Mouse (Mus musculus) stomach, embryonic 16.5 days (tissue): ENCODE measurements around the gene Rbp3. TPM values are rescaled to one million over a fixed set of nuclear protein-coding genes. Genes with fewer than 3 reads are reported as not detected.

Experiments
- ATAC-seq: fragments of 200-750 bp; cut with Nextera tagmentation; 2 replicates; pipeline ENCODE4 v1.8.0; 2017; ENCODE audit warnings: moderate number of reproducible peaks, moderate TSS enrichment; ENCODE audit not compliant: insufficient read depth, low FRiP score
- H3K27ac ChIP-seq: fragments of 300-500 bp; sonication (generic); 2 replicates; pipeline ENCODE4 v1.5.1; 2014; ENCODE audit warnings: low read length
- H3K27me3 ChIP-seq: fragments of 300-500 bp; sonication (generic); 2 replicates; pipeline ENCODE4 v1.6.1; 2014; ENCODE audit warnings: low read length, control low read depth, mixed read lengths; ENCODE audit not compliant: control insufficient read depth, insufficient read depth
- H3K36me3 ChIP-seq: fragments of 300-500 bp; sonication (generic); 2 replicates; pipeline ENCODE4 v1.6.1; 2014; ENCODE audit warnings: low read length; ENCODE audit not compliant: control insufficient read depth, insufficient read depth
- H3K4me1 ChIP-seq: fragments of 300-500 bp; sonication (generic); 2 replicates; pipeline ENCODE4 v1.6.1; 2014; ENCODE audit warnings: low read length, control low read depth, mixed read lengths; ENCODE audit not compliant: control insufficient read depth, insufficient read depth
- H3K4me2 ChIP-seq: fragments of 300-500 bp; sonication (generic); 2 replicates; pipeline ENCODE4 v1.6.1; 2014; ENCODE audit warnings: low read depth, low read length, mixed read lengths
- H3K4me3 ChIP-seq: fragments of 300-500 bp; sonication (generic); replicated peaks from 2 replicates; pipeline ENCODE4 v1.5.1; 2014; ENCODE audit warnings: mild to moderate bottlenecking, low read length
- H3K9ac ChIP-seq: fragments of 300-500 bp; sonication (generic); 2 replicates; pipeline ENCODE4 v1.6.1; 2014; ENCODE audit warnings: low read length
- H3K9me3 ChIP-seq: fragments of 300-500 bp; sonication (generic); replicated peaks from 2 replicates; pipeline ENCODE4 v1.6.1; 2016; ENCODE audit warnings: low read length, control low read depth; ENCODE audit not compliant: control insufficient read depth
- WGBS: fragments of 180-500 bp; shearing (Covaris S2); extraction: QIAGEN DNeasy Blood & Tissue Kit; methylation state at CpG from one replicate; pipeline ENCODE4 v1.1.7; 2014; 5-methylcytosine and 5-hydroxymethylcytosine counted together
- polyA plus RNA-seq: library from polyadenylated mRNA; unstranded; fragments of >200 nt; fragmentation: Nextera tagmentation; extraction: Ambion mirVana; gene quantifications from 2 replicates; pipeline ENCODE4 v1.2.1, GENCODE M21; 2015

Rbp3 gene
- polyA plus RNA-seq, 1 experiment from 2014 or later, result not detected

DNA sequence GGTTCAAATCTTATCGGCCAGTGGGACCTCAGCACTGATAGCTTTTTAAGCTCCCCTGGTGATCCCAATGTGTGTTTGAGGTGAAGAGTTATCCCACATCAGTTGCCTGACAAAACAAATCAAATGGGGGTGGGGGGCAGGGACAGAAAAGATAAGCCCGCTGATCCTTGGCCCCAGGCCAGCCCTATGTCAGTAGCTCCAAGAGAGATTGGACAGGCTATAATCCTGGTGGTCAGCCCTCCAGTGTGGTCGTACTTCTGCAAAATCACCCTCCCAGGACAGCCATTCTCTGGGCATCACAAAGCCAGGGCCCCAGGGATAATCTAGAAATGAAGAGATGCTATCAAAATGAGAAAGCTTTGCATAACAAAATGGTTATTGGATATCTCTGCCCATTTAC lies 5.0 kb downstream of the Rbp3 start:
- H3K4me3 ChIP-seq, result no peak overlapping the region
- no peak overlapping the region for H3K27ac ChIP-seq
- WGBS, result 49% methylated on average over 3 of the region's 3 CpGs
- ATAC-seq, result no peak
- H3K9me3 ChIP-seq, result no peaks in the 10 kb centered on the region
- no peaks in the 10 kb centered on the region for H3K4me1 ChIP-seq
- H3K36me3 ChIP-seq, result no peaks in the 10 kb centered on the region
- no peak overlapping the region for H3K4me2 ChIP-seq
- no peak overlapping the region for H3K9ac ChIP-seq
- no peaks in the 10 kb centered on the region for H3K27me3 ChIP-seq

DNA sequence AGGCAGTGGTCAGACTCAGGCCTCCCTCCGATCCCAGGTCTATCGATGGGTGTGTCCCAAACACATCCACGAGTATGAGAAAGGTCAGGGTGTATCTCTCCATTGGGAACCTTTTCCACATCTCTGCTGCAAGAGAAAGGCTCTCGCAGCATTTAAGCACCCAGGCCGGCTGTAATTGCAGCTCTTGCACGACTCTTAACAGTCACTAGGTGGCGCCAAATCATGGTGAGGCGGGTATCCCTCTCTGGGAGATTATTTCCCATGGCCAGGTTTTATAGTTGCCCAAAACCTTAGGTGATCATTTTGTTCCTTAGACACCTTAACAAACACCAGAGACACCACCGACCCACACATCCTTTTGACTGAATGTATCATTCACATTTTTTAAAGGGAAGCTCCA lies 5.5 kb downstream of the Rbp3 start:
- H3K27me3 ChIP-seq, result no peaks in the 10 kb centered on the region
- no peaks in the 10 kb centered on the region for H3K4me1 ChIP-seq
- 12% methylated on average over 9 of the region's 9 CpGs for WGBS
- no peaks in the 10 kb centered on the region for H3K9me3 ChIP-seq
- H3K36me3 ChIP-seq, result no peaks in the 10 kb centered on the region
- H3K4me3 ChIP-seq, result no peak overlapping the region
- no peak overlapping the region for H3K9ac ChIP-seq
- no peak overlapping the region for H3K27ac ChIP-seq
- ATAC-seq, result 0 out of 2 replicates have a peak, but pooled peaks have one; percentile 13
- H3K4me2 ChIP-seq, result no peak overlapping the region

DNA sequence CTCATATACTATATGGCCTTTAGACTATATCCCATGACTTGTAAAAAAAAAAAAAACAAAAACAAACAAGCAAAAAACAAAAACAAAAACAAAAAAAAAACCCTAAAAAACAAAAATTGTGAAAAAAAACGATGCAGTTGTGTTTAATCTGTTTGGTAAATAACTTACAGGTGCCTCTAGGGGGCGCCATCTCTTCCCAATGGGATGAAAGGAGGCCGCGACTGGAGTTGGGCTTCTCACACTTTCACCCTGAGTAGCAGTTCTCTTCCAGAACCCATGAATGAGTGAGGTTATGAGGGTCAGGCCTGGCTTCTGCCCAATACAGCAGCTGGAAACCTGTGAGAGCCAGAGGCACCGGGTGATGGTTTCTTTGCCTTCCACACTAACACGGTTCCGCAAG lies 11.9 kb downstream of the Rbp3 start:
- Histone ChIP-seq H3K36me3 (no peaks in the 10 kb centered on the region), H3K27ac (no peak overlapping the region), H3K9ac (no peak overlapping the region), H3K9me3 (no peaks in the 10 kb centered on the region), H3K4me2 (no peak overlapping the region), H3K4me1 (no peaks in the 10 kb centered on the region), H3K27me3 (no peaks in the 10 kb centered on the region), H3K4me3 (no peak overlapping the region)
- 54% methylated on average over 7 of the region's 7 CpGs for WGBS
- ATAC-seq, result no peak

DNA sequence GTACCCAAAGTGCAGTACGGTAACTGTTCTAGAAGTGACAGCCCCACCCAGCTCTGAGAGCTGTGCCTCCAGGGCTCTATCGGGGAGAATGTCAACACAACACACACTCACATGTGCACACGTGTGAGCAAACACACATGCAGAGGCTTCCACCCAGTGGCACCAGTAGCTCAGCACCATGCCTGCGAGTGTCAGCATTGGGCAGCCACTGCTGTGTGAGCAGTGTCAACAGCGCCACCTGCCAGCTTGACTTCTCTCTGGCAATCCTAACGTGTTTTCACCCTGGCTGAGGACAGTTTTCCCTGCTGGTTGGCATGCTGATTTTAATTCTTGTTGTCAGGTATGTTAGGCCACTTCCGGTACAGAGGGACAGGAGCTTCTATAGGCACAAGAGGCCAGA lies 18.9 kb downstream of the Rbp3 start:
- H3K4me3 ChIP-seq, result no peak overlapping the region
- no peaks in the 10 kb centered on the region for H3K27me3 ChIP-seq
- H3K4me2 ChIP-seq, result no peak overlapping the region
- 36% methylated on average over 7 of the region's 7 CpGs for WGBS
- H3K36me3 ChIP-seq, result no peaks in the 10 kb centered on the region
- no peaks in the 10 kb centered on the region for H3K9me3 ChIP-seq
- peak; percentile 47; the same call in 1 of the 2 replicates for ATAC-seq
- no peaks in the 10 kb centered on the region for H3K4me1 ChIP-seq
- no peak overlapping the region for H3K9ac ChIP-seq
- no peak overlapping the region for H3K27ac ChIP-seq

DNA sequence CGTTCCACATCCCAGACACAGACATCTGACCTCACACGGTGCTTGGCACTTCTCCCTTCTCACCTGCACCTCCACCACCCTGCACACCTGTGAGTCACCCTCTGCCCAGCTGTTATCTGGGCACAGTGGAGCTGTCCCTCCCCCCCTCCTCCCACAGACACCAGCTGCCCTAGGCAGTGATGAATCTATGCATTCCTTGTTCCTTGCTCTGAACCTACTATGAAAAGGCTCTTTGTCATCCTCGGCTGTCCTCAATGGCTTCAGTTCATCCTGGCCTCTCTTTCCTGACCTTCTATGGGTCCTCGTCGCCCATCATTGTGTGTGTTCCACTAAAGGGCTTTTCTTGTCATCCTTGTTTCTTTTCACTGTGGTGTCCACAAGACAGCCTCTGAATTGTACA lies 20.9 kb downstream of the Rbp3 start:
- no peak for ATAC-seq
- H3K9ac ChIP-seq, result no peak overlapping the region
- no peaks in the 10 kb centered on the region for H3K9me3 ChIP-seq
- H3K36me3 ChIP-seq, result no peaks in the 10 kb centered on the region
- H3K27ac ChIP-seq, result no peak overlapping the region
- peaks cover 4% of the 10 kb centered on the region for H3K4me1 ChIP-seq
- H3K4me2 ChIP-seq, result no peak overlapping the region
- H3K27me3 ChIP-seq, result no peaks in the 10 kb centered on the region
- no peak overlapping the region for H3K4me3 ChIP-seq
- 77% methylated on average over 5 of the region's 5 CpGs for WGBS

DNA sequence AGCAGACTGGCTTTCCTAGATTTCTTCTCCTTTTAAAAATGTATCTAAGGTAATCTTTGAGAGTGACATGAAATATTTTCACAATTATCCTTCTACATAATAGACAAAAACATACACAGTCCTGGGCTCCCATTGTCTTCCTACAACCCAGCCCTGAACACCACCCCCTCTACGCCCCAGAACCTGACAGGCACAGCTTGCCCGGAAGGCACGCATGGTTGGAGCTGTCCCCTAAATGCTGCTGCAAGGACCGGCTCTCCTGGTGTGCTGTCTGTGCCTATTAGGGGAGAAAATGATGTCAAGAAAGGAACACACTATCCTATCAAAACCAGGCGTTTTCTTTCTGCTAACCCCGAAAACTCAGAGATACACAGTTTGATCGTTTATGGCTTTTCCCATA lies 23.9 kb downstream of the Rbp3 start:
- Histone ChIP-seq H3K27ac (no peak overlapping the region), H3K4me3 (no peak overlapping the region), H3K4me1 (peaks cover 4% of the 10 kb centered on the region), H3K36me3 (no peaks in the 10 kb centered on the region), H3K9me3 (no peaks in the 10 kb centered on the region), H3K27me3 (no peaks in the 10 kb centered on the region), H3K9ac (no peak overlapping the region), H3K4me2 (no peak overlapping the region)
- ATAC-seq, result no peak
- 41% methylated on average over 7 of the region's 7 CpGs for WGBS

DNA sequence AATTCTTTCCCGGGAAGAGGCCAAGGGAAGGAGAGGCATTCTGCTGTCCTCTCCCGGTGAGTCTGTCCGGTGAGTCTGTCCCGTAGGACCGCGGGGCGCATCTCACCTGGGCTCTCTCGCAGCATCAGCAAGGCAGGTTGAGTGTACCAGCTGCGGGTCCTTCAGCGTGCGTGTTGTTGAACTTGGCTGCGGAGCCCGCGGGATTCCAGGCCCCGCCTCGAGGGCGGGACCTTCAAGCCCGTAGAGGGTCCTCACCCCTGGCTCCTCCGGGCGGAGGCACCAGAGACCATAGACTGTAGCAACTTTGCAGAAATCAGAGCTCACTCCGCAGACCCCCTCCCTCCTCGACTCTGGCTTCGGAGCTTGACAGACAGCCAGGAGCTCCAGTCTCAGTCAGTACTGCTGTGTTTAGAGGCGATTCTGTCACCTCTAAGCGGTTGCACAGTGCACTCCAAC lies 24.8 kb downstream of the Rbp3 start, which contains the start of gene Zfp488:
Gene Zfp488, minus strand, starts transcription at position 161 of the 456 bp plus-strand sequence.
- Histone ChIP-seq H3K27me3 (no peaks in the 10 kb centered on the region), H3K9me3 (no peaks in the 10 kb centered on the region), H3K27ac (no peak within 1 kb of the TSS), H3K9ac (peak within 1 kb of the TSS; percentile 9; the same call in 1 of the 2 replicates), H3K4me1 (peaks cover 4% of the 10 kb centered on the region), H3K4me2 (peak within 1 kb of the TSS; percentile 62), H3K36me3 (no peaks in the 10 kb centered on the region), H3K4me3 (peak within 1 kb of the TSS; percentile 37)
- peak; percentile 37; the same call in 1 of the 2 replicates for ATAC-seq
- 2% methylated on average over 25 of the region's 25 CpGs for WGBS

DNA sequence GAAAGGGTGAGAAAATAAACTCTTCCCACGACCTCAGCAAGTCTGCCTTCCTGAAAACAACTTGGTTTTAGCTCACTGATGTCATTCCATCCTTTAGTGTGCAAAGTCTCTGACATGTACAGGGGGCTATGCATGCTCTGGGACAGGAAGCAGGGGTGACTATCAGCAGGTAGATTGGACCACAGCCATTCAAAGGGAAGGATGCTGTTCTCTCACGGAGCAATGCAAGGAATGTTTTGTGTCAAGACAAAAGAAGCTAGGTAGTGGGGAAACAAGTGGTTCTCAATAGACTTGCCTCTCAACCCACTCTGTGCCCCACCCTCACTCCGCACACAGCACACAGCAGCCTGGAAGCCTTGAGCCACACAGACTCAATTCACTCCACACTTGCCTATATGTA lies 35.4 kb downstream of the Rbp3 start:
- no peak overlapping the region for H3K9ac ChIP-seq
- ATAC-seq, result no peak
- H3K9me3 ChIP-seq, result no peaks in the 10 kb centered on the region
- no peak overlapping the region for H3K4me2 ChIP-seq
- WGBS, result 40% methylated on average over 3 of the region's 3 CpGs
- no peak overlapping the region for H3K27ac ChIP-seq
- no peaks in the 10 kb centered on the region for H3K27me3 ChIP-seq
- no peaks in the 10 kb centered on the region for H3K36me3 ChIP-seq
- H3K4me3 ChIP-seq, result no peak overlapping the region
- H3K4me1 ChIP-seq, result no peaks in the 10 kb centered on the region

DNA sequence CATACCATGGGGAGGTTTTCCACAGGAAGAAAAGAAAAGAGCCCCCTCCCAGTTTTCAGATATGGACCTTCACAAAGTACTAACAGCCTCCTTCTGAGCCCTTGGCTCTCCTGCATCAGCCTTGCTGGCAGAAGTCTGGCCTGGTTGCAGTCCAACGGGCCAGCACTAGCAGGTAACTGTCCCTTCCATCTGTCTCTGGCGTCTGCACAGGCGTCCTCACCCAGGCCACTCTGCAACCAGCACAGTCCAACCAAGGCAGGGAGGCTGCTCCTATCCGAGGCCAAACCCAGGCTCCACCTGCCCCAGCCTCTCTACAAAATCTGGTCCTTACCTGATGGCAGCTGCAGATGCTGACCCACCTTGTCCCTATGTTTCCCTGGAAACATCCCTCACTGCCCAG lies 38.2 kb downstream of the Rbp3 start:
- Histone ChIP-seq H3K9me3 (no peaks in the 10 kb centered on the region), H3K27ac (no peak overlapping the region), H3K36me3 (no peaks in the 10 kb centered on the region), H3K9ac (no peak overlapping the region), H3K4me3 (no peak overlapping the region), H3K4me2 (no peak overlapping the region), H3K4me1 (no peaks in the 10 kb centered on the region), H3K27me3 (no peaks in the 10 kb centered on the region)
- no peak for ATAC-seq
- WGBS, result 73% methylated on average over 4 of the region's 4 CpGs

DNA sequence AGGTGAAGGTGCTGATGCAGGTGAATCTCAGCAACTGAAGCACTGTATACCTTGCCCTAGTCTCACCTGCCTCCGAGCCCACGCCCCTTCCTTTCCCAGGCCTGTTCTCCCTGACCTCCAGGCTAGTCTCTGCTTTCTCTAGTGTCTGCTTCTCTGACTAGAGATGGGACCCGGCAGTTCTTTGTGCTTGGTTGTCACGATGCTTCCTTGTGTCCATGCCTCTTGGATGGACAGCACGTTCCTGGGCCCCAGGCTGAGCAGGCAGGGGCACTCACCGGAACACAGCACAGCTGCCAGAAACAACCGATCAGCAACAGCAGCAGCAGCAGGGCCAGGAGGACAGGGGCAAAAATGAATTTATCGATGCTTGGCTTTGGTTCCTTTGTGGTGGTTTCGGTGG lies 39.2 kb downstream of the Rbp3 start:
- H3K27me3 ChIP-seq, result no peaks in the 10 kb centered on the region
- no peak overlapping the region for H3K4me2 ChIP-seq
- 88% methylated on average over 9 of the region's 9 CpGs for WGBS
- H3K4me1 ChIP-seq, result no peaks in the 10 kb centered on the region
- H3K27ac ChIP-seq, result no peak overlapping the region
- H3K9ac ChIP-seq, result no peak overlapping the region
- ATAC-seq, result no peak
- H3K36me3 ChIP-seq, result no peaks in the 10 kb centered on the region
- no peaks in the 10 kb centered on the region for H3K9me3 ChIP-seq
- no peak overlapping the region for H3K4me3 ChIP-seq
